Comparison of ENCODE assay signal across 25 mouse cellular contexts in genomic region chr13:62832239-62832638, GRCm38 (mm10). TPM values are rescaled to one million over a fixed set of nuclear protein-coding genes. Genes with fewer than 3 reads are reported as not detected.
"Had no signal": no experiment of that assay in that cellular context is flagged by ENCODE, and none has a peak within 500 bp of the region (broad histone marks: within the 10 kb centered on the region; RNA-seq: fewer than 3 reads in every experiment).

No protein-coding gene starts in this region.

- H3K27ac ChIP-seq: liver, embryonic 14.5 days; midbrain, embryonic 10.5 days; midbrain, embryonic 12.5 days; neural tube, embryonic 13.5 days; neural tube, embryonic 15.5 days; stomach, embryonic 15.5 days; stomach, postnatal 0 days had no signal

- H3K36me3 ChIP-seq: midbrain, embryonic 10.5 days; midbrain, embryonic 12.5 days; neural tube, embryonic 13.5 days; neural tube, embryonic 15.5 days; stomach, embryonic 15.5 days had no signal

- DNase-seq: lung, adult 18-20 months; lung, embryonic 14.5 days; lung, postnatal 10 days; lung, postnatal 4 days; midbrain, embryonic 14.5 days; retina, postnatal 1 day; right cerebral cortex, adult 18-20 months; right cerebral cortex, postnatal 25 days; right cerebral cortex, postnatal 4 days; thymus, adult 2 months; thymus, postnatal 25 days; thymus, postnatal 4 days had no signal

- H3K27me3 ChIP-seq: midbrain, embryonic 12.5 days; neural tube, embryonic 13.5 days; neural tube, embryonic 15.5 days; stomach, embryonic 15.5 days had no signal

- H3K4me1 ChIP-seq: midbrain, embryonic 10.5 days; midbrain, embryonic 12.5 days; neural tube, embryonic 13.5 days; neural tube, embryonic 15.5 days; stomach, embryonic 15.5 days had no signal

- H3K4me3 ChIP-seq: midbrain, embryonic 10.5 days; midbrain, embryonic 12.5 days; myocyte; neural tube, embryonic 13.5 days; neural tube, embryonic 15.5 days; stomach, embryonic 15.5 days had no signal

- H3K9ac ChIP-seq: liver, embryonic 14.5 days; lung, embryonic 14.5 days; midbrain, embryonic 12.5 days; neural tube, embryonic 13.5 days; neural tube, embryonic 15.5 days; stomach, embryonic 15.5 days had no signal

- H3K9me3 ChIP-seq: midbrain, embryonic 10.5 days; neural tube, embryonic 13.5 days; neural tube, embryonic 15.5 days; stomach, embryonic 15.5 days had no signal

- ATAC-seq: midbrain, embryonic 16.5 days had no signal

- H3K4me2 ChIP-seq: lung, embryonic 14.5 days; midbrain, embryonic 12.5 days; neural tube, embryonic 13.5 days; neural tube, embryonic 15.5 days; stomach, embryonic 15.5 days had no signal

RNA-seq across cellular contexts. Expression of gene Fbp2, which starts 26.0 kb away (rescaled TPM):
- total RNA-seq: megakaryocyte, adult 5-6 weeks; megakaryocyte-erythroid progenitor cell, adult 5-6 weeks had no signal
- polyA plus RNA-seq: lung, embryonic 14.5 days; midbrain, embryonic 10.5 days; midbrain, embryonic 12.5 days; neural tube, embryonic 11.5 days; spleen, adult 2 months had no signal

RNA-seq across cellular contexts. Expression of gene Fbp1, which starts 55.8 kb away (rescaled TPM):
- polyA plus RNA-seq: midbrain, embryonic 12.5 days; midbrain, embryonic 14.5 days; midbrain, embryonic 16.5 days; myocyte; neural tube, embryonic 11.5 days had no signal
